Mouse (Mus musculus) left cerebral cortex, postnatal 4 days (tissue): ENCODE data around the gene Scpep1. TPM values are rescaled to one million over a fixed set of nuclear protein-coding genes. Genes with fewer than 3 reads are reported as not detected.

ENCODE experiments used
- DNase-seq: peaks from one replicate; pipeline ENCODE4 v3.0.0-alpha.2; 2022
- intact Hi-C: fragments of 180-260 bp; cut with DNase I; formaldehyde crosslinking; loops from one replicate; pipeline ENCODE4 v1.15.1; 2025
- total RNA-seq, 2 experiments: library from RNA; stranded (reverse); gene quantifications; 2 replicates each; pipeline ENCODE4 v1.2.3; 2021

Gene Scpep1
- total RNA-seq, 2 experiments from 2014 or later, result 26.7 to 26.8 TPM

GRCm38 (mm10) chr11:88888996-88889395 lies 66.3 kb downstream of the Scpep1 start:
- no peak for DNase-seq
- intact Hi-C loops, result no loop called here

GRCm38 (mm10) chr11:88884376-88885065 lies 70.7 kb downstream of the Scpep1 start:
- intact Hi-C loops, result no loop called here

DNA sequence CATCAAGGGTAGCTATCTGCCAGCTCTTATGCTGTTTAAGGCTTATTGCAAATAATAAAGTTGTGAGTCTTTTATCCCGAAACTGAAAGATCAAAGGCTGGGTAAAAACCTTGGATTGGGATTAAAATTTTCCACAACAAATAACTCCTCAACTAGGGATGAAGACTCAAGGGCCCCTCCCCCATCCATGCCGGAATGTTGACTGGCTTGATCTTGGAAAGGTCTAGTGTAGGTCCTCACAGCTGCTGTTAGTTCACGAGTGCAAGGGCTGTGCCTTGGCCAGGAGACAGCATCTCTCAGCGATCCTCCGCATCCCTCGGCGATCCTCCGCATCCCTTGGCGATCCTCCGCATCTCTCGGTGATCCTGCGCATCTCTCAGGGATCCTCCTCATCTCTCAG lies 77.3 kb downstream of the Scpep1 start:
- intact Hi-C loops, result no loop called here
- DNase-seq, result no peak

More at GRCm38 (mm10) chr11:88884376-88885065, 70.7 kb downstream of the Scpep1 start:
- no peak for DNase-seq

Other genes starting within 250 kb of the Scpep1 start
- 10 to 100 TPM; 75.8 to 90.1 TPM for gene Msi2, start 237.0 kb downstream of the Scpep1 start, total RNA-seq
- gene Akap1, start 90.9 kb downstream of the Scpep1 start, total RNA-seq, result 10 to 100 TPM; 52.9 to 55.4 TPM
- gene Elobl, start 11.5 kb upstream of the Scpep1 start, total RNA-seq, result not detected
- 10 to 100 TPM; 27.8 to 28.3 TPM for gene Coil, start 14.8 kb upstream of the Scpep1 start, total RNA-seq
- 1 to 10 TPM; 5.6 to 5.8 TPM for gene Trim25, start 43.9 kb upstream of the Scpep1 start, total RNA-seq
- 10 to 100 TPM; 31.6 to 33.7 TPM for gene Dgke, start 111.4 kb upstream of the Scpep1 start, total RNA-seq
- gene Gm525, start 118.4 kb upstream of the Scpep1 start, total RNA-seq, result not detected